18 mouse cellular contexts compared by ENCODE assay signal in genomic region chr12:79687683-79688386, GRCm38 (mm10).
DNase-seq lines count a peak whose midpoint lies in the region; ATAC-seq and TF ChIP-seq lines count a peak whose summit lies in the region.
"Had no signal": no experiment of that assay in that cellular context is flagged by ENCODE, and none has a peak within 500 bp of the region (broad histone marks: within the 10 kb centered on the region; RNA-seq: fewer than 3 reads in every experiment).

No protein-coding gene starts in this region.

- H3K27me3 ChIP-seq in heart, embryonic 11.5 days (ENCODE audit: control insufficient read depth, insufficient read depth, low read length), result no peaks in the 10 kb centered on the region
- no peaks in the 10 kb centered on the region for H3K27me3 ChIP-seq in liver, postnatal 0 days (ENCODE audit: insufficient read depth, low read length)
- no peaks in the 10 kb centered on the region for H3K27me3 ChIP-seq in embryonic facial prominence, embryonic 10.5 days (replicated peaks; ENCODE audit: low read depth, poor library complexity, severe bottlenecking)
- H3K27me3 ChIP-seq in limb, embryonic 11.5 days (ENCODE audit: control insufficient read depth, insufficient read depth, low read length), result no peaks in the 10 kb centered on the region
- H3K27me3 ChIP-seq: hindbrain, embryonic 15.5 days; limb, embryonic 15.5 days had no signal

- no peak for TF ChIP-seq EP300 in liver, postnatal 0 days (IDR thresholded peaks at IDR 0.05; ENCODE audit: low read depth)

- ATAC-seq in heart, embryonic 11.5 days (replicated peaks; ENCODE audit: insufficient number of reproducible peaks, low FRiP score, low TSS enrichment), result no peak
- ATAC-seq in liver, postnatal 0 days, result no peak
- ATAC-seq in limb, embryonic 11.5 days (ENCODE audit: insufficient number of reproducible peaks, low FRiP score, low TSS enrichment, low read depth), result no peak
- ATAC-seq: activated CD4-positive, CD25-positive, alpha-beta regulatory T cell, adult 4 months had no signal

- H3K36me3 ChIP-seq in heart, embryonic 11.5 days (ENCODE audit: control insufficient read depth, insufficient read depth, low read length), result no peaks in the 10 kb centered on the region
- H3K36me3 ChIP-seq in liver, postnatal 0 days (replicated peaks; ENCODE audit: insufficient read depth, low read length), result no peaks in the 10 kb centered on the region
- no peaks in the 10 kb centered on the region for H3K36me3 ChIP-seq in embryonic facial prominence, embryonic 10.5 days (replicated peaks)
- no peaks in the 10 kb centered on the region for H3K36me3 ChIP-seq in limb, embryonic 11.5 days (ENCODE audit: control insufficient read depth, insufficient read depth, low read length)
- H3K36me3 ChIP-seq: hindbrain, embryonic 15.5 days; limb, embryonic 15.5 days had no signal

- H3K27ac ChIP-seq in heart, embryonic 11.5 days (ENCODE audit: low read depth, low read length), result 0 out of 2 replicates have a peak overlapping the region, but pooled peaks have one; percentile 15
- H3K27ac ChIP-seq in liver, postnatal 0 days (ENCODE audit: low read depth), result no peak overlapping the region
- H3K27ac ChIP-seq in embryonic facial prominence, embryonic 10.5 days (replicated peaks), result peak overlapping the region; percentile 31; the same call in 1 of the 2 replicates
- H3K27ac ChIP-seq in limb, embryonic 11.5 days (replicated peaks; ENCODE audit: low read depth, low read length), result peak overlapping the region; percentile 2; the same call in 1 of the 2 replicates
- H3K27ac ChIP-seq: hindbrain, embryonic 15.5 days had no signal

- no peak for TF ChIP-seq CTCF in liver, postnatal 0 days (IDR thresholded peaks at IDR 0.05; ENCODE audit: low read depth)

- H3K4me3 ChIP-seq in heart, embryonic 11.5 days (ENCODE audit: low read depth, low read length), result no peak overlapping the region
- no peak overlapping the region for H3K4me3 ChIP-seq in liver, postnatal 0 days (ENCODE audit: low read depth, low read length)
- H3K4me3 ChIP-seq in embryonic facial prominence, embryonic 10.5 days, result no peak overlapping the region
- H3K4me3 ChIP-seq in limb, embryonic 11.5 days (ENCODE audit: low read depth, low read length), result no peak overlapping the region
- H3K4me3 ChIP-seq: hindbrain, embryonic 15.5 days; limb, embryonic 15.5 days had no signal

- H3K4me1 ChIP-seq in heart, embryonic 11.5 days (ENCODE audit: control insufficient read depth, insufficient read depth, low read length), result peaks cover 11% of the 10 kb centered on the region
- peaks cover 20% of the 10 kb centered on the region for H3K4me1 ChIP-seq in liver, postnatal 0 days (ENCODE audit: insufficient read depth)
- peaks cover 47% of the 10 kb centered on the region for H3K4me1 ChIP-seq in embryonic facial prominence, embryonic 10.5 days
- H3K4me1 ChIP-seq in limb, embryonic 11.5 days (ENCODE audit: control insufficient read depth, insufficient read depth, low read length), result peaks cover 20% of the 10 kb centered on the region

- no peak overlapping the region for H3K9ac ChIP-seq in heart, embryonic 11.5 days (ENCODE audit: low read depth, low read length)
- H3K9ac ChIP-seq in liver, postnatal 0 days (replicated peaks), result no peak overlapping the region
- no peak overlapping the region for H3K9ac ChIP-seq in limb, embryonic 11.5 days (ENCODE audit: low read length)
- H3K9ac ChIP-seq: hindbrain, embryonic 15.5 days; limb, embryonic 15.5 days had no signal

- 71% methylated on average over 7 of the region's 7 CpGs for WGBS in heart, embryonic 11.5 days (ENCODE audit: insufficient replicate concordance)
- WGBS in liver, postnatal 0 days (ENCODE audit: insufficient replicate concordance), result 49% methylated on average over 7 of the region's 7 CpGs
- 66% methylated on average over 7 of the region's 7 CpGs for WGBS in embryonic facial prominence, embryonic 10.5 days
- WGBS in limb, embryonic 11.5 days, result 67% methylated on average over 7 of the region's 7 CpGs

- DNase-seq in heart, postnatal 4 days, result no peak
- peak; percentile 32 for DNase-seq in liver
- DNase-seq in liver, postnatal 0 days, result no peak
- no peak for DNase-seq in embryonic facial prominence, embryonic 10.5 days (ENCODE audit: low spot score)
- DNase-seq in limb, embryonic 11.5 days (ENCODE audit: low spot score), result no peak
- DNase-seq in thymus, postnatal 25 days, result no peak
- DNase-seq: adrenal gland, postnatal 14 days; cerebellum, adult 11-12 months; cerebellum, postnatal 25 days; gastrocnemius, postnatal 14 days; kidney, adult 8-10 months; lung, postnatal 10 days; spleen, adult 18-20 months; thymus, postnatal 4 days had no signal

- H3K9me3 ChIP-seq in heart, embryonic 11.5 days (replicated peaks; ENCODE audit: control insufficient read depth, low read length), result no peaks in the 10 kb centered on the region
- no peaks in the 10 kb centered on the region for H3K9me3 ChIP-seq in liver, postnatal 0 days (ENCODE audit: low read length)
- H3K9me3 ChIP-seq in embryonic facial prominence, embryonic 10.5 days, result no peaks in the 10 kb centered on the region
- no peaks in the 10 kb centered on the region for H3K9me3 ChIP-seq in limb, embryonic 11.5 days (ENCODE audit: control insufficient read depth, low read length)
- H3K9me3 ChIP-seq: hindbrain, embryonic 15.5 days; limb, embryonic 15.5 days had no signal

- no peak overlapping the region for H3K4me2 ChIP-seq in heart, embryonic 11.5 days
- no peak overlapping the region for H3K4me2 ChIP-seq in liver, postnatal 0 days (ENCODE audit: low read depth, low read length)
- H3K4me2 ChIP-seq in limb, embryonic 11.5 days (ENCODE audit: low read depth, severe bottlenecking), result no peak overlapping the region
- H3K4me2 ChIP-seq: hindbrain, embryonic 15.5 days; limb, embryonic 15.5 days had no signal
